ENCODE assay signal across 17 mouse cellular contexts in genomic region chr13:37860789-37861188, GRCm38 (mm10).
DNase-seq lines count a peak whose midpoint lies in the region; ATAC-seq and TF ChIP-seq lines count a peak whose summit lies in the region.
"Had no signal": no experiment of that assay in that cellular context is flagged by ENCODE, and none has a peak within 500 bp of the region (broad histone marks: within the 10 kb centered on the region; RNA-seq: fewer than 3 reads in every experiment).

No protein-coding gene starts in this region.

- no peak for TF ChIP-seq CTCF in intestine, postnatal 0 days (IDR thresholded peaks at IDR 0.05; ENCODE audit: low read depth)
- no peak for TF ChIP-seq CTCF in spleen, adult 2 months (IDR thresholded peaks at IDR 0.05; ENCODE audit: extremely low read depth, insufficient read depth, insufficient read length, insufficient replicate concordance)

- H3K4me1 ChIP-seq in intestine, embryonic 15.5 days (replicated peaks), result peaks cover 52% of the 10 kb centered on the region
- no peaks in the 10 kb centered on the region; the same call in 1 of the 2 replicates for H3K4me1 ChIP-seq in intestine, postnatal 0 days (replicated peaks; ENCODE audit: control insufficient read depth, insufficient read depth, low read length)
- H3K4me1 ChIP-seq in spleen, adult 2 months (ENCODE audit: control insufficient read depth, insufficient read depth, insufficient read length), result peaks cover 31% of the 10 kb centered on the region
- peaks cover 89% of the 10 kb centered on the region for H3K4me1 ChIP-seq in liver, embryonic 13.5 days (replicated peaks)
- peaks cover 66% of the 10 kb centered on the region for H3K4me1 ChIP-seq in stomach, embryonic 16.5 days (ENCODE audit: control insufficient read depth, insufficient read depth, low read length)

- peak in 1 of 2 experiments; percentile 19 for DNase-seq in spleen, adult 2 months (ENCODE audit: low read depth in 1 of 2, low spot score in 2 of 2)
- DNase-seq in spleen, postnatal 14 days (ENCODE audit: low spot score in 2 of 2), result no peak
- DNase-seq in liver, embryonic 13.5 days, result no peak
- DNase-seq in cerebellum, adult 8-10 months, result no peak
- no peak for DNase-seq in urinary bladder, adult 18-20 months (ENCODE audit: low spot score in 2 of 2)
- DNase-seq: cerebellum, adult 9-10 months; embryo, embryonic 11 days; heart, adult 18-20 months; heart, postnatal 10 days; kidney, postnatal 25 days had no signal

- no peak overlapping the region for H3K4me2 ChIP-seq in intestine, embryonic 15.5 days (replicated peaks)
- H3K4me2 ChIP-seq in intestine, postnatal 0 days (replicated peaks; ENCODE audit: low read depth), result no peak overlapping the region
- peak overlapping the region; percentile 60 for H3K4me2 ChIP-seq in liver, embryonic 13.5 days
- no peak overlapping the region for H3K4me2 ChIP-seq in stomach, embryonic 16.5 days (ENCODE audit: low read depth, low read length)
- H3K4me2 ChIP-seq: neural tube, embryonic 13.5 days had no signal

- WGBS in intestine, embryonic 15.5 days, result 58% methylated on average over 3 of the region's 3 CpGs
- 53% methylated on average over 3 of the region's 3 CpGs for WGBS in intestine, postnatal 0 days
- 49% methylated on average over 3 of the region's 3 CpGs for WGBS in spleen, adult 2 months
- 53% methylated on average over 3 of the region's 3 CpGs for WGBS in liver, embryonic 13.5 days (ENCODE audit: insufficient replicate concordance)
- 62% methylated on average over 3 of the region's 3 CpGs for WGBS in stomach, embryonic 16.5 days

- 0 out of 2 replicates have a peak, but pooled peaks cover 3% of the 10 kb centered on the region for H3K36me3 ChIP-seq in intestine, embryonic 15.5 days
- H3K36me3 ChIP-seq in intestine, postnatal 0 days (ENCODE audit: control insufficient read depth, insufficient read depth), result no peaks in the 10 kb centered on the region
- no peaks in the 10 kb centered on the region for H3K36me3 ChIP-seq in spleen, adult 2 months (ENCODE audit: control insufficient read depth, insufficient read depth, low read length)
- peaks cover 7% of the 10 kb centered on the region for H3K36me3 ChIP-seq in liver, embryonic 13.5 days
- no peaks in the 10 kb centered on the region for H3K36me3 ChIP-seq in stomach, embryonic 16.5 days (ENCODE audit: control insufficient read depth, insufficient read depth, low read length)
- H3K36me3 ChIP-seq: limb, embryonic 12.5 days; neural tube, embryonic 13.5 days had no signal

- no peaks in the 10 kb centered on the region for H3K9me3 ChIP-seq in intestine, embryonic 15.5 days
- no peaks in the 10 kb centered on the region for H3K9me3 ChIP-seq in intestine, postnatal 0 days (ENCODE audit: control insufficient read depth)
- no peaks in the 10 kb centered on the region for H3K9me3 ChIP-seq in liver, embryonic 13.5 days (replicated peaks)
- no peaks in the 10 kb centered on the region for H3K9me3 ChIP-seq in stomach, embryonic 16.5 days (replicated peaks; ENCODE audit: control insufficient read depth, low read length)
- H3K9me3 ChIP-seq: limb, embryonic 12.5 days; megakaryocyte, embryonic 14.5 days; neural tube, embryonic 13.5 days had no signal

- H3K9ac ChIP-seq in intestine, embryonic 15.5 days, result no peak overlapping the region
- H3K9ac ChIP-seq in intestine, postnatal 0 days (ENCODE audit: low read depth, low read length), result no peak overlapping the region
- H3K9ac ChIP-seq in liver, embryonic 13.5 days, result peak overlapping the region; percentile 62
- H3K9ac ChIP-seq in stomach, embryonic 16.5 days (ENCODE audit: low read length), result no peak overlapping the region
- H3K9ac ChIP-seq: limb, embryonic 12.5 days; neural tube, embryonic 13.5 days had no signal

- no peak overlapping the region for H3K4me3 ChIP-seq in intestine, embryonic 15.5 days (replicated peaks)
- H3K4me3 ChIP-seq in intestine, postnatal 0 days (ENCODE audit: low read depth, low read length), result no peak overlapping the region
- no peak overlapping the region for H3K4me3 ChIP-seq in spleen, adult 2 months (ENCODE audit: extremely low read depth, insufficient read depth, insufficient read length)
- H3K4me3 ChIP-seq in liver, embryonic 13.5 days (replicated peaks), result 0 out of 2 replicates have a peak overlapping the region, but pooled peaks have one; percentile 21
- H3K4me3 ChIP-seq in stomach, embryonic 16.5 days (replicated peaks; ENCODE audit: low read length), result no peak overlapping the region
- H3K4me3 ChIP-seq: limb, embryonic 12.5 days; megakaryocyte, embryonic 14.5 days; neural tube, embryonic 13.5 days had no signal

- no peak for ATAC-seq in intestine, embryonic 15.5 days
- no peak for ATAC-seq in intestine, postnatal 0 days
- ATAC-seq in liver, embryonic 13.5 days (ENCODE audit: low read depth), result no peak
- no peak for ATAC-seq in stomach, embryonic 16.5 days (ENCODE audit: insufficient read depth, low FRiP score)
- ATAC-seq: hindbrain, postnatal 0 days had no signal

- no peak for TF ChIP-seq POLR2A in spleen, adult 2 months (IDR thresholded peaks at IDR 0.05; ENCODE audit: low read depth, low read length)

- no peaks in the 10 kb centered on the region for H3K27me3 ChIP-seq in intestine, embryonic 15.5 days (replicated peaks)
- H3K27me3 ChIP-seq in intestine, postnatal 0 days (replicated peaks; ENCODE audit: control insufficient read depth, insufficient read depth, low read length), result no peaks in the 10 kb centered on the region
- H3K27me3 ChIP-seq in spleen, adult 2 months (ENCODE audit: control insufficient read depth, insufficient read depth, low read length), result no peaks in the 10 kb centered on the region
- no peaks in the 10 kb centered on the region for H3K27me3 ChIP-seq in liver, embryonic 13.5 days
- H3K27me3 ChIP-seq in stomach, embryonic 16.5 days (ENCODE audit: control insufficient read depth, insufficient read depth, low read length), result no peaks in the 10 kb centered on the region
- H3K27me3 ChIP-seq: limb, embryonic 12.5 days; megakaryocyte, embryonic 14.5 days; neural tube, embryonic 13.5 days had no signal

- H3K27ac ChIP-seq in intestine, embryonic 15.5 days, result 0 out of 2 replicates have a peak overlapping the region, but pooled peaks have one; percentile 72
- no peak overlapping the region for H3K27ac ChIP-seq in intestine, postnatal 0 days (ENCODE audit: low read depth, low read length)
- H3K27ac ChIP-seq in spleen, adult 2 months (ENCODE audit: insufficient read depth, low read length), result peak overlapping the region; percentile 83; the same call in 1 of the 2 replicates
- peak overlapping the region; percentile 92 for H3K27ac ChIP-seq in liver, embryonic 13.5 days
- H3K27ac ChIP-seq in stomach, embryonic 16.5 days (ENCODE audit: low read length), result peak overlapping the region; percentile 95
- H3K27ac ChIP-seq: hindbrain, postnatal 0 days; neural tube, embryonic 13.5 days had no signal
